Mouse (Mus musculus): ENCODE data around the gene Gstk1. TPM values are rescaled to one million over a fixed set of nuclear protein-coding genes. Genes with fewer than 3 reads are reported as not detected.

The Gstk1 gene
- polyA plus RNA-seq, 1 experiment from 2014 or later, result 31.0 TPM

DNA sequence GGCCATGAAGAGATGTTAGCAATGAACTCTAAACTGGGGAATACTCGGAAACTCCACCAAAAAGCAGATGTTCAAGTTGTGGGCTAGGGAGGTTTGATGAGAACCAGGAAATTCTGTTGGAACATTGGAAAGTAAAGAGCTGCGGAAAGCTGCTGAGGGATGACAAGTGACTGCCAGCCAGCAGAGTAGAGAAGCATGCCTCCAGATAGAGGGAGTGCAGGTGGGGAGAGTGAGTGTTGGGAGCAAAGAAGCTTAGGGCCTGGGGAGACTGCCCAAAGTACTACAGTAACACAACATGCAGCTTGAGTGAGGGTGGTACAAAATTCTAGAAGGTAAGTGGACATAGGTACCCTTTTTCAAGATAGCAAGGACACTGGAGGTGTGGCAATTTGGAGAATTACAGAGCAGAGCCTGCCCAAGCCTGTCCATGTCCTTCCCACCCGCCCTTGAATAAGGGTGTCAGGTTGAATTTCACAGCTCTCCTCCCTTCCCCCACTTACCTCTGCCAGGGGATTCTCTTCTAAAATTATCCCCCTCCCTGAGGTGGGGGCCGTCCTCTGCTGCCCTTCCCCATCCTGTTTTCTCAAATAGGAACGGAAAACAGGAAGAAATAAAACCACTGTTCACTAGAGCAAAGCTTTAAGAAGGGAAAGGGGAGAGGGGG is 37.3 kb downstream of the Gstk1 start:
- no peaks in the 10 kb centered on the region for H3K9me3 ChIP-seq (replicated peaks)
- no peaks in the 10 kb centered on the region for H3K4me1 ChIP-seq
- no peak overlapping the region for H3K27ac ChIP-seq
- H3K36me3 ChIP-seq, result peaks cover 74% of the 10 kb centered on the region
- H3K9ac ChIP-seq, result no peak overlapping the region
- WGBS, result 65% methylated on average over 5 of the region's 5 CpGs
- no peak overlapping the region for H3K4me3 ChIP-seq (replicated peaks)
- no peak for ATAC-seq (replicated peaks; ENCODE audit: low FRiP score)
- H3K4me2 ChIP-seq, result no peak overlapping the region
- H3K27me3 ChIP-seq, result no peaks in the 10 kb centered on the region

DNA sequence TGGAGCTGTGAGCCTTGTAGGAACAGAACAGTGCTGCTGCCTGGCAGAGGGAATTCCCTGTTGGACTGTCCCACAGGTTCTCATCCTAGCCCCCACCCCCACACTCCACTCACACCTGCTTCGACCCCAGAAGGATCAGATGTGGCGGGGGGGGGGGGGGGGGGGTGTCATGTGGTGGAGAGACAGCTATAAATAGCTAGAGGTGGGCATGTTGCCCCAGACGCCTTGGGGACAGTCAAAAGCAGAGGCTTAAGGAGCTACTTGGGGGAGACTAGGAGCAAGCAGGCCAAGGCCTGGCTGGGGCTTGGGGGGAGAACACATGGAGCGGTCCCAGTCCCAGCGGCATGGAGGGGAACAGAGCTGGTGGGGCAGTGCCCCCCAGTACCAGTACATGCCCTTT is 40.7 kb downstream of the Gstk1 start, which contains the start of gene Clcn1:
Gene Clcn1, plus strand, starts transcription at position 238 of the 400 bp plus-strand sequence.
- Histone ChIP-seq H3K4me1 (no peaks in the 10 kb centered on the region), H3K9me3 (replicated peaks) (no peaks in the 10 kb centered on the region), H3K36me3 (peaks cover 42% of the 10 kb centered on the region), H3K4me3 (replicated peaks) (no peak within 1 kb of the TSS), H3K9ac (no peak within 1 kb of the TSS), H3K4me2 (no peak within 1 kb of the TSS), H3K27me3 (no peaks in the 10 kb centered on the region), H3K27ac (no peak within 1 kb of the TSS)
- 66% methylated on average over 5 of the region's 5 CpGs for WGBS
- ATAC-seq (replicated peaks; ENCODE audit: low FRiP score), result no peak

DNA sequence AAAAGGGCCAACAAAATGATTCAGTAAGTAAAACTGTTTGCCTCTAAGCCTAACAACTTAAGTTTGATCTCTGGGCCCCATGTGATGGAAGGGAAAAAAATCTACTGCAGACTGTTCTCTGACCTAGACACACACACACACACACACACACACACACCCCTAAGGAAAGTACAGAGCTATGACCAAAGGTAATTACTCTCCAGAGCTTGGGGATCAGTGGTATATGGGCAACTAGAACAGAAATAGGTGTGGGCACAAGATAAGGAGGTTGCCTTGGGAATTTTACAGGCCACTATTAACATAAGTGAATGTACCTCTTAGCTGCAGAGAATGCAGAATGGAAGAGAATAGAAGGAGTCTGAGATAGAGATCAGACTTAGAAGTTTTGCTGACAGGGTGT is 41.8 kb downstream of the Gstk1 start:
- Histone ChIP-seq H3K4me3 (replicated peaks) (no peak overlapping the region), H3K9ac (no peak overlapping the region), H3K27ac (no peak overlapping the region), H3K36me3 (peaks cover 31% of the 10 kb centered on the region), H3K27me3 (no peaks in the 10 kb centered on the region), H3K4me1 (no peaks in the 10 kb centered on the region), H3K9me3 (replicated peaks) (no peaks in the 10 kb centered on the region), H3K4me2 (no peak overlapping the region)
- ATAC-seq (replicated peaks; ENCODE audit: low FRiP score), result no peak

DNA sequence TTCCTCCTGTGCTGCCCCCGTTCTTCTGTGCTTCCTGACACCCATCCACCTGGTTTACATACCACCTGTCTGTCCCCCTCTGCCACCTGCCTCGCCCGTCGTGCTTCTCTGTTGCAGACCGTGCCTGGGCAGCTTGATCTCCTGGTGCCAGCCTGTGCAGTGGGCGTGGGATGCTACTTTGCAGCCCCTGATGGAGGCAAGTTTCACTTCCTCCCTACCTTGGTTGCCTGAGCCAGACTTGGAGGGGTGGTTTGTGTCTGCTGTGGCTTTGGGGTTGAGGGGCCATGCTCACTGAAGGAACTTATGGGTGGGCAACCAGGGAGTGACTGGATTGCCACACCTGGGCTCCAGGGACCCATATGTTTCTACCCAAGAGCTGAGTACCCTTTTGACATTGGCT is 47.6 kb downstream of the Gstk1 start:
- 87% methylated on average over 6 of the region's 6 CpGs for WGBS
- H3K27ac ChIP-seq, result no peak overlapping the region
- H3K27me3 ChIP-seq, result no peaks in the 10 kb centered on the region
- no peaks in the 10 kb centered on the region for H3K4me1 ChIP-seq
- no peak overlapping the region for H3K4me3 ChIP-seq (replicated peaks)
- H3K4me2 ChIP-seq, result no peak overlapping the region
- ATAC-seq (replicated peaks; ENCODE audit: low FRiP score), result no peak
- H3K36me3 ChIP-seq, result no peaks in the 10 kb centered on the region
- H3K9ac ChIP-seq, result no peak overlapping the region
- no peaks in the 10 kb centered on the region for H3K9me3 ChIP-seq (replicated peaks)

DNA sequence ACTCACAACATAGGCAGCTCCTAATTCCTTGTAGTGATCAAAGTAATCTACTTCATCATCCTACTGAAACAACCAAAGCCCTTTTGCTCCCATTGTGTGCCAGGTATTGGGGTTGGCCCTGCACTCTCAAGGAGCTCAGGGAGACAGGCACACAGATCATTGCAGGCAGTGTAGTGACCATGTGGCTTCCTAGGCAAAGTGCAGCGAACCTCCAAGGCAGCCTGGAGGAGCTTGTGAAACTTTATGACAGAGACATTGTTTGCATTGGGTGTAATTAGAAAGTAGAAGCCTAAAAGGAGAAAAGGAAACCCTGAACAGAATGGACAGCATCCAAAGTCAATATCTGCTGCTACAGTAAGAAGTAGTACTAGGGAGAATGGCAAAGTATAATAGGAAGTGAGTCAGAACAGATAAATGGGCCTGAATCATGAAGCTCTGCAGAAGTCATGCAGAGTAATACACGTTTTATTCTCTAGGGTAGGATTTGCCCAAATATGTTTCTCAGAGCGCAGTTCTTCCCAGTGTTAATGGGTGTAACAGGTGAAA is 49.9 kb downstream of the Gstk1 start:
- Histone ChIP-seq H3K9me3 (replicated peaks) (no peaks in the 10 kb centered on the region), H3K9ac (no peak overlapping the region), H3K27ac (no peak overlapping the region), H3K4me1 (no peaks in the 10 kb centered on the region), H3K4me2 (no peak overlapping the region), H3K27me3 (no peaks in the 10 kb centered on the region), H3K4me3 (replicated peaks) (no peak overlapping the region), H3K36me3 (0 out of 2 replicates have a peak, but pooled peaks cover 2% of the 10 kb centered on the region)
- no peak for ATAC-seq (replicated peaks; ENCODE audit: low FRiP score)
- 64% methylated on average over 3 of the region's 3 CpGs for WGBS

DNA sequence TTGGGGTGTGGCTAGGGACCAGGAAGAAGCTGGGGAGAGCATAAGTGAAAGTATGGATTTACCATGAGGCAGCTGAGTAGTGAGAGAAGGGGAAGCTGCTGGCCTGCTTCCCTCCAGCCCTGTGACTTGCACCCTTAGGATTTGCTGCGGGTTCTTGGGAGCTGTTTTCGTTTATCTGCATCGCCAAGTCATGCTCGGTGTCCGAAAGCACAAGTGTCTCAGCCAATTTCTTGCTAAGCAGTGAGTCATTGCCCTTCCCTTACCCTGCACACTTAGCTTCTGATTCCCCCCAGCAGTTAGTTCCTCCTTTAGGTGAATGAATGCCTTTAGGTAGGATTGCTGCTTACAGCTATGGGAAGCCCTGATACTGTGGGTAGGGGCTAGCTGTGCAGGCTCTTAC is 53.6 kb downstream of the Gstk1 start:
- ATAC-seq (replicated peaks; ENCODE audit: low FRiP score), result no peak
- Histone ChIP-seq H3K36me3 (0 out of 2 replicates have a peak, but pooled peaks cover 2% of the 10 kb centered on the region), H3K9ac (no peak overlapping the region), H3K4me1 (no peaks in the 10 kb centered on the region), H3K9me3 (replicated peaks) (no peaks in the 10 kb centered on the region), H3K4me3 (replicated peaks) (no peak overlapping the region), H3K4me2 (no peak overlapping the region), H3K27ac (no peak overlapping the region), H3K27me3 (no peaks in the 10 kb centered on the region)
- 92% methylated on average over 5 of the region's 5 CpGs for WGBS

Other genes with a start within 250 kb of the Gstk1 start
- not detected in 2 replicates for gene Sva, start 207.5 kb upstream of the Gstk1 start, polyA plus RNA-seq (2015; fragmentation: Nextera tagmentation; extraction: Ambion mirVana)
- not detected in 2 replicates for gene Tas2r139, start 105.0 kb upstream of the Gstk1 start, polyA plus RNA-seq (2015; fragmentation: Nextera tagmentation; extraction: Ambion mirVana)
- not detected in 2 replicates for gene Tas2r144, start 30.6 kb upstream of the Gstk1 start, polyA plus RNA-seq (2015; fragmentation: Nextera tagmentation; extraction: Ambion mirVana)
- gene Tmem139, start 16.0 kb downstream of the Gstk1 start, polyA plus RNA-seq (2015; fragmentation: Nextera tagmentation; extraction: Ambion mirVana), result 3.0 and 3.1 TPM in 2 replicates
- gene Casp2, start 19.1 kb downstream of the Gstk1 start, polyA plus RNA-seq (2015; fragmentation: Nextera tagmentation; extraction: Ambion mirVana), result 57.0 and 60.0 TPM in 2 replicates
- gene Clcn1, start 40.8 kb downstream of the Gstk1 start, polyA plus RNA-seq (2015; fragmentation: Nextera tagmentation; extraction: Ambion mirVana), result 0.18 and 0.28 TPM in 2 replicates
- 0.24 and 0.26 TPM in 2 replicates for gene Fam131b, start 78.7 kb downstream of the Gstk1 start, polyA plus RNA-seq (2015; fragmentation: Nextera tagmentation; extraction: Ambion mirVana)
- 102 and 127 TPM in 2 replicates for gene Zyx, start 103.7 kb downstream of the Gstk1 start, polyA plus RNA-seq (2015; fragmentation: Nextera tagmentation; extraction: Ambion mirVana)
- 7.5 and 8.5 TPM in 2 replicates for gene Epha1, start 127.3 kb downstream of the Gstk1 start, polyA plus RNA-seq (2015; fragmentation: Nextera tagmentation; extraction: Ambion mirVana)
- not detected in 2 replicates for gene Tas2r143, start 154.3 kb downstream of the Gstk1 start, polyA plus RNA-seq (2015; fragmentation: Nextera tagmentation; extraction: Ambion mirVana)
- gene Tas2r135, start 159.5 kb downstream of the Gstk1 start, polyA plus RNA-seq (2015; fragmentation: Nextera tagmentation; extraction: Ambion mirVana), result not detected in 2 replicates
- gene Tas2r126, start 188.6 kb downstream of the Gstk1 start, polyA plus RNA-seq (2015; fragmentation: Nextera tagmentation; extraction: Ambion mirVana), result not detected in 2 replicates
- gene Olfr458, start 219.3 kb downstream of the Gstk1 start, polyA plus RNA-seq (2015; fragmentation: Nextera tagmentation; extraction: Ambion mirVana), result not detected in 2 replicates
- 0.04 TPM in 1 of 2 replicates, not detected in the other for gene Olfr457, start 230.4 kb downstream of the Gstk1 start, polyA plus RNA-seq (2015; fragmentation: Nextera tagmentation; extraction: Ambion mirVana)
- gene Olfr456, start 241.3 kb downstream of the Gstk1 start, polyA plus RNA-seq (2015; fragmentation: Nextera tagmentation; extraction: Ambion mirVana), result not detected in 2 replicates